Mouse (Mus musculus) kidney, embryonic 15.5 days (tissue): Measurements from ENCODE around the gene Il34. TPM values are rescaled to one million over a fixed set of nuclear protein-coding genes. Genes with fewer than 3 reads are reported as not detected.

Experiments
- ATAC-seq: fragments of 200-750 bp; cut with Nextera tagmentation; replicated peaks from 2 replicates; pipeline ENCODE4 v1.8.0; 2017; ENCODE audit warnings: moderate TSS enrichment; ENCODE audit not compliant: low FRiP score
- H3K27ac ChIP-seq: fragments of 300-500 bp; sonication (generic); 2 replicates; pipeline ENCODE4 v1.5.1; 2015; ENCODE audit warnings: mild to moderate bottlenecking, inconsistent platforms
- H3K27me3 ChIP-seq: fragments of 300-500 bp; sonication (generic); 2 replicates; pipeline ENCODE4 v1.6.1; 2015; ENCODE audit warnings: inconsistent platforms
- H3K36me3 ChIP-seq: fragments of 300-500 bp; sonication (generic); 2 replicates; pipeline ENCODE4 v1.6.1; 2015; ENCODE audit warnings: inconsistent platforms
- H3K4me1 ChIP-seq: fragments of 300-500 bp; sonication (generic); 2 replicates; pipeline ENCODE4 v1.6.1; 2015; ENCODE audit warnings: inconsistent platforms
- H3K4me2 ChIP-seq: fragments of 300-500 bp; sonication (generic); 2 replicates; pipeline ENCODE4 v1.6.1; 2015; ENCODE audit warnings: moderate library complexity, mild to moderate bottlenecking, inconsistent platforms
- H3K4me3 ChIP-seq: fragments of 300-500 bp; sonication (generic); replicated peaks from 2 replicates; pipeline ENCODE4 v1.5.1; 2015; ENCODE audit warnings: mild to moderate bottlenecking, inconsistent platforms
- H3K9ac ChIP-seq: fragments of 300-500 bp; sonication (generic); 2 replicates; pipeline ENCODE4 v1.6.1; 2015; ENCODE audit warnings: mild to moderate bottlenecking, inconsistent platforms
- H3K9me3 ChIP-seq: fragments of 300-500 bp; sonication (generic); replicated peaks from 2 replicates; pipeline ENCODE4 v1.6.1; 2016; ENCODE audit warnings: inconsistent platforms
- WGBS: fragments of 180-500 bp; shearing (Covaris S2); methylation state at CpG from one replicate; pipeline ENCODE4 v1.1.7; 2015; ENCODE audit warnings: mixed read lengths; 5-methylcytosine and 5-hydroxymethylcytosine counted together
- polyA plus RNA-seq: library from polyadenylated mRNA; unstranded; fragments of >200 nt; fragmentation: Nextera tagmentation; extraction: Ambion mirVana; gene quantifications from 2 replicates; pipeline ENCODE4 v1.2.1, GENCODE M21; 2015

Il34 gene
- polyA plus RNA-seq, 1 experiment from 2014 or later, result 2.0 TPM

DNA sequence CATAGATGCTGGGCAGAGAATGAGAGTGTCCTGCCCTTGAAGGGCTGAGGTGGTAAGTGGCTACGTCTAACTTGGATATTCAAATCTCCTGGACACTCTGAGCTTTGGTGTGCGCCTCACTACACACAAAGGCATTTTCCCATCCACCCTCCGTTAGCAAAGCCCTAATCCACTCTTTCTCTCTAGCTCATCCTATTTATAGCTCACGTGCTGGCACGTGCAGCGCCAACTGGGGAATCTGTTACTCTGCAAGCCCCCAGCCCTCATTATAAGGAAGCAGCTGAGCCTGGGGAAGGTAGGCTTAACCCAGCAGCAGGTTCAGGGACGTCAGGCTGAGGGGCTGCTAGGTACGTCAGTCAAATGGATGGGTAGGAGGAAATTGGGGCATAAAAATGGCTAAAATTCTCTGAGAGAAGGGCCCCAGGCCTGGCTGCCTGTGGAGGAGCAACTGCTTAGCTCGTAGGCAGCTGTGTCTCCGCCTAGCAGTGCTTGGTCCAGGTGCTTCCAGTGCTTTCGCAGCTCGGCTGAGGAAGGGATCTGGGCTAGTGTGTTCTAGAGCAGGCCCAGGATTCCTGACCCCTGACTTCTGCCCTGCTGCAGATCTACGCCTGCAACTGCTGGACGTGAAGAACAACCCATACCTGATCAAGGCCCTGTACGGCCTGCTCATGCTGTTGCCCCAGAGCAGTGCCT is 90.8 kb downstream of the Il34 start:
- H3K4me1 ChIP-seq, result peaks cover 68% of the 10 kb centered on the region
- H3K9ac ChIP-seq, result no peak overlapping the region
- no peak overlapping the region for H3K4me2 ChIP-seq
- H3K4me3 ChIP-seq, result no peak overlapping the region
- H3K27me3 ChIP-seq, result no peaks in the 10 kb centered on the region
- no peaks in the 10 kb centered on the region for H3K9me3 ChIP-seq
- H3K36me3 ChIP-seq, result peaks cover 39% of the 10 kb centered on the region
- H3K27ac ChIP-seq, result peak overlapping the region; percentile 92; the same call in 1 of the 2 replicates
- WGBS, result 83% methylated on average over 15 of the region's 15 CpGs
- no peak for ATAC-seq

DNA sequence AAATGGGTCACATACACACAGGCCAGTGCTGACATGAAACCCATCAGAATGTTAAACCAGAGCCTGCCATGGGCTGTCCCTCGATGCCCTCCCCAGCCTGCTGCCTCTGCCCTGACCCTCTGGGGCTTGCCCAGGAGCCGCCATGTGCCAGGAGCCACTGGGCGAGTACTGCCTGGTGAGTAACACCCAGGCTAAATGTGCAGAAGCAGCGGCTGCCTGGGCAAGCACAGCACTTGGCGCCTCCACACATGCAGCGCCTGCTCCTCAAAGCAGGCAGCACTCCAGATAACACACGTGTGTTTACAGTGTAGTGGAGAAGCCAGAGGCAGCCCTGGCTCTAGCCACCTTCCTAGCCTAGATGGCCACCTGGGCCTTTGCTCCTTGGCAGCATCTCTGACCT is 92.7 kb downstream of the Il34 start:
- ATAC-seq, result no peak
- Histone ChIP-seq H3K27me3 (no peaks in the 10 kb centered on the region), H3K27ac (no peak overlapping the region), H3K9ac (no peak overlapping the region), H3K4me1 (peaks cover 64% of the 10 kb centered on the region), H3K9me3 (no peaks in the 10 kb centered on the region), H3K36me3 (peaks cover 39% of the 10 kb centered on the region), H3K4me3 (no peak overlapping the region), H3K4me2 (no peak overlapping the region)
- 89% methylated on average over 7 of the region's 7 CpGs for WGBS

DNA sequence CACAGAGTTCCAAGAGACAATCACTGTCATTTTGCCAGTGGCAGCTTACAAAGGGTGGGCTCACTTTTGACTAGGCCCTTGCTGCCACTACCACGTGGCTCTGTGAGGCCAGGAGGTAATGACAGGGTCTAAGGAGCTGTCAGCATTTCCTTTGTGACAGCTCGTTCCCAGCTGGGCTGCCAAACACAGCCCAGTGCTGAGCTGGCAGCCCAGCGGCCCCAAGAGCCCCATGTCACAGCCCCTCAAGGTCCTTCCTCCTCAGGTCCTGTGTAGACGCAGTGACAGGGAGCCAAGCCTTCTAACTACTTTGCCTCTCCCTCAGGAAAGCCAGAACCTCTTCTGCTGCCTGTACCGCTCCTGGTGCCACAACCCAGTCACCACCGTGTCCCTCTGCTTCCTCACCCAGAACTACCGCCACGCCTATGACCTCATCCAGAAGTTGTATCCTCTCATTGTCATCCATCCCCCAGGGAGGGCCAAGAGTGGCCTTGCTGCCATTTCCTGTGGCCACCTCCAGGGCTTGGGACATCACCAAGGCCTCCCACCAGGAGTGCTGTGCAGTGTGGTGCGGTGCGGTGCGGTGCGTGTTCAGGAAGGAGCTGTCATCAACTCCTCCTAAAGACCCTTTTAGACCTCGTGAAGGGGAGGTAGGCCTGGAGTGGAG is 94.3 kb downstream of the Il34 start:
- Histone ChIP-seq H3K9ac (0 out of 2 replicates have a peak overlapping the region, but pooled peaks have one; percentile 1), H3K27ac (peak overlapping the region; percentile 77), H3K27me3 (no peaks in the 10 kb centered on the region), H3K9me3 (no peaks in the 10 kb centered on the region), H3K4me1 (peaks cover 50% of the 10 kb centered on the region), H3K4me2 (no peak overlapping the region), H3K4me3 (no peak overlapping the region), H3K36me3 (peaks cover 39% of the 10 kb centered on the region)
- WGBS, result 69% methylated on average over 13 of the region's 13 CpGs
- ATAC-seq, result no peak

DNA sequence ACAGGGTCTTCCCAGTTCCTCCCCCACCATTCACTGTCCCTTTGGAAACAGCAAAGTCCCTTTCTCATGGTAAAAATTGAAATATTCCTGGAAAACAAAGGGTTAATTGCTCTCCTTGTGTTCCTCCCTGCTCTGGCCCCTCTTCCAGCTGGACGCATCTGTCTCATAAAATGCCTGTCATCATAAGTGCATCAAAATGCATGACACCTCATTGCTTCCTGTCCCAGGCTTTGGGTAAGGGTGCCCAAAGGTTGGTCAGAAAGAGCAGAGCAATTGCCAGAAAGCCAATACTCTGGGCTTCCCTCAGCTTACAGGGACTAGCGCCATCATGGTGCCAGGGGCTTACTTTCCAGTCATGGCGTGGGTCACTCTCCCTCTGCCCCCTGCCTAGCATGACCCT is 95.1 kb downstream of the Il34 start:
- ATAC-seq, result no peak
- no peaks in the 10 kb centered on the region for H3K9me3 ChIP-seq
- H3K4me3 ChIP-seq, result no peak overlapping the region
- H3K4me1 ChIP-seq, result peaks cover 50% of the 10 kb centered on the region
- H3K27me3 ChIP-seq, result no peaks in the 10 kb centered on the region
- H3K27ac ChIP-seq, result peak overlapping the region; percentile 77
- 0 out of 2 replicates have a peak overlapping the region, but pooled peaks have one; percentile 1 for H3K9ac ChIP-seq
- peaks cover 39% of the 10 kb centered on the region for H3K36me3 ChIP-seq
- no peak overlapping the region for H3K4me2 ChIP-seq
- 49% methylated on average over 3 of the region's 3 CpGs for WGBS

DNA sequence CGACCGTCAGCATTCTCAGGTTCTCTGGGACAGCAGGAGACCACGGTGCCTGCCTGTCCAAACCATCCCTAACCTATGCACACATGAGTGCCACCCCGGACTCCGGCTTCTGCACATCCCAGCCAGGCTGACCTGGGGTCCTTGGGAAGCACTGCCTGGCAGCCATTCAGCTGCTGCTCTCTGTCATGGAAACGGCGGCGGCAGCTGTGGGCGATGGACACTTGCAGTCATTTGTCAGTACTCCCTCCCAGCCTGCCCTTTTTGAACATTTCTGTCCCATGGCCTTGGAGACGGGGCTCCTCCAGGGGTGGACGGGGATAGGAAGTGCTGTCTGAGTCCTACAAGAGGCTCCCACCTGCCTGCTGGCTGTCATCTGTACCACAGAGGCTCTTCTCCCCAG is 97.3 kb downstream of the Il34 start:
- no peak for ATAC-seq
- Histone ChIP-seq H3K4me2 (no peak overlapping the region), H3K4me1 (peaks cover 66% of the 10 kb centered on the region), H3K27me3 (no peaks in the 10 kb centered on the region), H3K36me3 (peaks cover 28% of the 10 kb centered on the region), H3K9ac (no peak overlapping the region), H3K4me3 (no peak overlapping the region), H3K9me3 (no peaks in the 10 kb centered on the region), H3K27ac (no peak overlapping the region)
- WGBS, result 77% methylated on average over 11 of the region's 11 CpGs

DNA sequence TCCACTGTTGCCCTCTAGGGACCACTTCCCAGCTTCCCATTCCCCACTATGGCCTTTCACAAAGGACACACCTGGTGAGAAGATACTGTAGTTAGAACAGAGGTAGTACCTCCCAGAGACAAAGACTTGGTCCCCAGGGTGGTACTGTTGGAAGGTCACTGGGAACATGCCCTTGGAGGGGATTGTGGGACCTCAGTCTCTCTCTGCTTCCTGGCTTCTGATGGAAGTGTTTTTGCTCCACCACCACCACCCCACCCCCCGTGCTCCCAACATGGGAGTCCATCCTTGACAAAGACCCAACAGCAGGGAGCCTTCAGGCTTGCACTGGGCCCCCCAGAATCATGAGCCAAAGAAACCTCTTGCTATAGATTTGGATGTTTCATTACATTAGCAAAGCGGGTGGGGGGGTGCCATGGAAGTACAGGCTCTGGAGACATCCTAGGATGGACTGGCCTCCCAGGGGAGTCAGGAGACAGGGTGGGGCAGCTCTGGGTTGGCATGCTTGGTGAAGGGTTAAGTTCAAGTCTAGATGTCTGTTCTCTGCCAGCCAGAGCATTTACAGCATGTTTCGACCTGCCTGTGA is 99.3 kb downstream of the Il34 start:
- Histone ChIP-seq H3K9me3 (no peaks in the 10 kb centered on the region), H3K27ac (0 out of 2 replicates have a peak overlapping the region, but pooled peaks have one; percentile 46), H3K4me1 (peaks cover 83% of the 10 kb centered on the region), H3K9ac (no peak overlapping the region), H3K27me3 (no peaks in the 10 kb centered on the region), H3K4me3 (no peak overlapping the region), H3K36me3 (peaks cover 12% of the 10 kb centered on the region), H3K4me2 (no peak overlapping the region)
- ATAC-seq, result no peak
- 88% methylated on average over 3 of the region's 3 CpGs for WGBS

DNA sequence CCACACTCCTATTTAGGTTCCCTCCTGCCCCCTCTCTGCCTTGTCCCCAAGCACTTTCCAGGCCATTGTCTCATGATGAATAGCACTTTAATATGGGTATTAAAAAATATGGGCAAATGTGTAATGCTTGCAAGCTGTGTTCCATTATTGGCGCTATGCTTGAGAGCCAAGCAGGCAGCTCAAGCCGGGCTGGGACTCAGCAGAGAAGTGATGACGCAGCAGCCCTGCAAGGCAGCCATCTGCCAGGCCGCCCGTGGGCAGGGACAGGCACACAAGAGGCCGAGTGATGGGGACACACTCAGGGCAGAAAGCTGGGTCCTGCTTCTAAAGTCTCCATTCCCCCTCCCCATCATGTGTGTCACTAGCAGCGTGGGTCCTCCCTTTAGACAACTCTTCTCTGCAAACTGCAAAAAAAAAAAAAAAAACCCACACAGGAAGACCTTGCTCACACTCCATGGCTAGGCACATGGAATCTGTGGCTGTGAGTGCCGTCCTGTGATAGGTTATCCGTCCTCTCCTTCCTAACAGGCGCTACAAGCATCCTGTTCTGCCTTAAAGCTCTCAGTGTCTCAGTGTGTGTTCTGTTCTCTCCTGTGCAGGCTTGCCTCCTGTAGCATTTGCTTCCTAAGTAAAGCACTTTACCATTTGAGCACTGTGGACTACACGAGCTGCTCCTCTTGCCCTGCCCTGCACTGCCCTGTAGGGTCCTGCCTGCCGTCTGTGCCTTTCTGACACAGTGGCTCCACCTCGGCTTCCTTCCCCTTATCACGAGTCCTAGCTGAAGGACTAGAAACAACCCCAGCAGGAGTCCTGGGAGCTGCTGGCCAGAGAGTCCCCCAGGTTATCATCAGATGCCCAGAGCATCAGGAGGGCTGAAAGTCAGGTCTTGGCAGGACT is 100.1 kb downstream of the Il34 start:
- no peaks in the 10 kb centered on the region for H3K27me3 ChIP-seq
- no peak for ATAC-seq
- H3K4me3 ChIP-seq, result no peak overlapping the region
- H3K9me3 ChIP-seq, result no peaks in the 10 kb centered on the region
- H3K36me3 ChIP-seq, result peaks cover 7% of the 10 kb centered on the region; the same call in 1 of the 2 replicates
- H3K4me1 ChIP-seq, result peaks cover 78% of the 10 kb centered on the region
- peak overlapping the region; percentile 46; the same call in 1 of the 2 replicates for H3K27ac ChIP-seq
- no peak overlapping the region for H3K4me2 ChIP-seq
- H3K9ac ChIP-seq, result no peak overlapping the region
- WGBS, result 63% methylated on average over 14 of the region's 14 CpGs

DNA sequence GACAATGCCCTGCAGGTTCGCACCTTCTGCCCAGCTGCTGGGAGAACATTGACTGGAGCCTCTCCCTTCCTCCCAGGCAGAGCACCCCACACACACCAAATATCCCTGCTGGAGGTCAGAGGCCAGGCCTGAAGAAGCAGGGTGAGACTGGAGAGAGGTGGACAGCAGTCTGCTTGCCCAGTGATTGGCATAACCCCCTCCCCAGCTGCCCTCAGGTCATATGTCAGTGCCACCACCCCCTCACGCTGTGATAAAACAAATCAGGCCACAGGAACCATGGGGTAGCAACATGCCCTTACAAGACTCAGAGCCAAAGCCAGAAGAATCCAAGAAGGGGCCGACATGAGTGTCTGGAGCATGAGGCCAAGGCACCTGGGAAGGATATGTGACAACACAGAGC is 101.6 kb downstream of the Il34 start:
- no peaks in the 10 kb centered on the region for H3K9me3 ChIP-seq
- no peak for ATAC-seq
- H3K27ac ChIP-seq, result peak overlapping the region; percentile 92
- no peak overlapping the region for H3K4me2 ChIP-seq
- peaks cover 63% of the 10 kb centered on the region for H3K4me1 ChIP-seq
- WGBS, result 62% methylated on average over 3 of the region's 3 CpGs
- peaks cover 10% of the 10 kb centered on the region; the same call in 1 of the 2 replicates for H3K36me3 ChIP-seq
- no peak overlapping the region for H3K4me3 ChIP-seq
- H3K9ac ChIP-seq, result no peak overlapping the region
- no peaks in the 10 kb centered on the region for H3K27me3 ChIP-seq

DNA sequence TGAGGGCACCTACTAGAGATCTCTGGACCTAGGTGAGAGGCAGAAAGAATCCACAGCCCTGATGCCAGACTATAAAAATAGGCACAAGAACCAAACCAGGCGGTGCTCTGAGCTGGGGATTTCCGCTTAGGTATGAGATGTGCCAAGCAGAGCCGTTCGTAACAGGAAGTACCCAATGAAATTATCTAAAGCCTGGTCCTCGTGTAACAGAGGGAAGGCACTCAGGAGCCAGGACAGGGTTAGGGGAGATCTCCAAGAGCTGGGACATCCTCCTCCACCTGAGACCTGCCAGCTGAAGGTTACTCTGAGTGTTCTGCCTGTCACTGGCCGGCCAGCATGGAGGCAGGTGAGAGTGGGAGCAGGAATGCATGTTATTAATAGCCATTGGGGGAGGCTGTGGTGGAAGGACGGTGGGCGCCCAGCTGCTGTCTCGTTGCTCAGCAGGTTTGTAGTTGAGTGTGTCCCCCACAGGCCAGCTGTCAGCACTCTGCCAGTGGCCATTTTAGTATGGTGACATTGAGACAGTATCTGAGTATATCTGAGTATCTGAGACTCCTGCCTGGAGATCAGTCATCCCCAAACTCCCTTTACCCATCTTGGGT is 102.2 kb downstream of the Il34 start:
- Histone ChIP-seq H3K4me3 (no peak overlapping the region), H3K4me1 (peaks cover 60% of the 10 kb centered on the region), H3K4me2 (no peak overlapping the region), H3K36me3 (peaks cover 10% of the 10 kb centered on the region; the same call in 1 of the 2 replicates), H3K9me3 (no peaks in the 10 kb centered on the region), H3K27me3 (no peaks in the 10 kb centered on the region), H3K9ac (no peak overlapping the region), H3K27ac (peak overlapping the region; percentile 92)
- ATAC-seq, result 0 out of 2 replicates have a peak, but pooled peaks have one; percentile 19
- WGBS, result 47% methylated on average over 9 of the region's 9 CpGs

DNA sequence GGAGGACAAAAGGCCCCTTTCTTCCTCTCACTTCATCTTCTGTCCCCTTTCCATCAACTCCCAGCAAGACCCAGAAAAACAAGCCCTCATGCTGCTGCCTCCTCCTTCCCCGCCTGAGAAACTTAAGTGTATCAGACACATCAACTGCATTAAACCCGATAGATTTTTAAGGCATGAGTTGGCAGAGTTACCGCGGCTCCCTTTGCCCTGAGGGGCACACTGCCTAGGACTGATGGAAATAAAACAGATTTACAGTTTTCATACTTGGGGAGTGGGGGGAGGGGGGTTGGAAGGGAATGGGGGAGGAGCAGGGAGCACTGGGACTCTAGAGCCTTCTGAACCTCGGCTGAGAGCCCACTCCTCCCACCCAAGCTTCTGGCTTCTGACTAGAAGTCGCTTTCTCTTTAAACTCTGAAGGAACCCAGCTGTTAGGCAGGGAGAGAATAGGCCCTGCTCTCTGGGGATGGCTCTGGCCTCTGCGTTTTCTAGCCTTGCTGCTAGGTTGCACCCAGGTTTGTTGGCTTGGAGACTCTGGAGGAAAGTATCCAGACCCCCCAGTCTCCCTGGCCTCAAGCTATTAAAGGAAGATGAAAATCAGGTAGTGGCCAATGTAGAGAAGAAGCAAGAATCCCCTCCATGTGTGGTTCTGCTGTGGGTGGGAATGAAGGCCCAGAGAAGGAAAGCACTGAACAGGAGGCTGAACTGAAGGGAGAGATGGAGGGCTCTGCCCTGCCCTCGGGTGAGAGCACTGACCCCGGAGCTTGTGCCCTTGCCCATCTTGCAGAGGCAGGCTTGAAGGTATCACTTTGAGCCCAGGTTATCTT is 102.9 kb downstream of the Il34 start:
- H3K27me3 ChIP-seq, result no peaks in the 10 kb centered on the region
- peak; percentile 83 for ATAC-seq
- no peak overlapping the region for H3K4me3 ChIP-seq
- peaks cover 54% of the 10 kb centered on the region for H3K4me1 ChIP-seq
- H3K36me3 ChIP-seq, result peaks cover 12% of the 10 kb centered on the region; the same call in 1 of the 2 replicates
- no peaks in the 10 kb centered on the region for H3K9me3 ChIP-seq
- WGBS, result 25% methylated on average over 9 of the region's 9 CpGs
- H3K9ac ChIP-seq, result no peak overlapping the region
- H3K4me2 ChIP-seq, result peak overlapping the region; percentile 2
- H3K27ac ChIP-seq, result peak overlapping the region; percentile 92
